18 mouse cellular contexts compared by ENCODE assay signal in genomic region chr19:25315993-25316392, GRCm38 (mm10).
DNase-seq lines count a peak whose midpoint lies in the region; ATAC-seq and TF ChIP-seq lines count a peak whose summit lies in the region.
"Had no signal": no experiment of that assay in that cellular context is flagged by ENCODE, and none has a peak within 500 bp of the region (broad histone marks: within the 10 kb centered on the region; RNA-seq: fewer than 3 reads in every experiment).

No protein-coding gene starts in this region.

- no peak overlapping the region for H3K9ac ChIP-seq in heart, embryonic 11.5 days (ENCODE audit: low read depth, low read length)
- no peak overlapping the region for H3K9ac ChIP-seq in heart, adult 2 months (ENCODE audit: low read depth, low read length)
- H3K9ac ChIP-seq in kidney, postnatal 0 days (ENCODE audit: low read depth, low read length) = no peak overlapping the region
- H3K9ac ChIP-seq: embryonic facial prominence, embryonic 15.5 days; liver, embryonic 15.5 days; stomach, embryonic 15.5 days had no signal

- intact Hi-C loops in heart, adult 2 months (cut with DNase I) = no loop called here
- intact Hi-C loops in left cerebral cortex, postnatal 25 days (cut with DNase I) = no loop called here

- peak overlapping the region; percentile 40 for H3K4me2 ChIP-seq in heart, embryonic 11.5 days
- H3K4me2 ChIP-seq in kidney, postnatal 0 days (ENCODE audit: low read length) = no peak overlapping the region
- H3K4me2 ChIP-seq: embryonic facial prominence, embryonic 15.5 days; liver, embryonic 15.5 days; stomach, embryonic 15.5 days had no signal

- H3K9me3 ChIP-seq in heart, embryonic 11.5 days (replicated peaks; ENCODE audit: control insufficient read depth, low read length) = no peaks in the 10 kb centered on the region
- H3K9me3 ChIP-seq in kidney, postnatal 0 days (replicated peaks; ENCODE audit: low read length) = no peaks in the 10 kb centered on the region
- H3K9me3 ChIP-seq: embryonic facial prominence, embryonic 15.5 days; liver, embryonic 15.5 days; midbrain, embryonic 10.5 days; stomach, embryonic 15.5 days had no signal

- no peaks in the 10 kb centered on the region for H3K36me3 ChIP-seq in heart, embryonic 11.5 days (ENCODE audit: control insufficient read depth, insufficient read depth, low read length)
- no peaks in the 10 kb centered on the region for H3K36me3 ChIP-seq in heart, adult 2 months (ENCODE audit: control insufficient read depth, insufficient read depth, low read length)
- no peaks in the 10 kb centered on the region for H3K36me3 ChIP-seq in kidney, postnatal 0 days (ENCODE audit: insufficient read depth, low read length)
- H3K36me3 ChIP-seq: embryonic facial prominence, embryonic 15.5 days; liver, embryonic 15.5 days; midbrain, embryonic 10.5 days; stomach, embryonic 15.5 days had no signal

- no peaks in the 10 kb centered on the region for H3K27me3 ChIP-seq in heart, embryonic 11.5 days (ENCODE audit: control insufficient read depth, insufficient read depth, low read length)
- H3K27me3 ChIP-seq in heart, adult 2 months (ENCODE audit: control insufficient read depth, insufficient read depth, low read length) = no peaks in the 10 kb centered on the region
- no peaks in the 10 kb centered on the region for H3K27me3 ChIP-seq in kidney, postnatal 0 days (ENCODE audit: insufficient read depth, low read length)
- H3K27me3 ChIP-seq: embryonic facial prominence, embryonic 15.5 days; liver, embryonic 15.5 days; stomach, embryonic 15.5 days had no signal

- H3K27ac ChIP-seq in heart, embryonic 11.5 days (ENCODE audit: low read depth, low read length) = 0 out of 2 replicates have a peak overlapping the region, but pooled peaks have one; percentile 41
- H3K27ac ChIP-seq in heart, adult 2 months = no peak overlapping the region
- H3K27ac ChIP-seq in kidney, postnatal 0 days = 0 out of 2 replicates have a peak overlapping the region, but pooled peaks have one; percentile 2
- H3K27ac ChIP-seq: embryonic facial prominence, embryonic 15.5 days; layer of hippocampus, adult 2 months; liver, embryonic 15.5 days; macrophage; midbrain, embryonic 10.5 days; stomach, embryonic 15.5 days had no signal

- peaks cover 32% of the 10 kb centered on the region for H3K4me1 ChIP-seq in heart, embryonic 11.5 days (ENCODE audit: control insufficient read depth, insufficient read depth, low read length)
- peaks cover 1% of the 10 kb centered on the region for H3K4me1 ChIP-seq in heart, adult 2 months (ENCODE audit: control insufficient read depth, insufficient read depth, low read length)
- no peaks in the 10 kb centered on the region for H3K4me1 ChIP-seq in kidney, postnatal 0 days (replicated peaks; ENCODE audit: insufficient read depth, low read length)
- H3K4me1 ChIP-seq: embryonic facial prominence, embryonic 15.5 days had no signal

- TF ChIP-seq EP300 in heart, adult 2 months (IDR thresholded peaks at IDR 0.05; ENCODE audit: insufficient read depth, low read depth, low read length) = no peak

- WGBS in heart, embryonic 11.5 days (ENCODE audit: insufficient replicate concordance) = 70% methylated on average over 5 of the region's 5 CpGs
- 90% methylated on average over 5 of the region's 5 CpGs for WGBS in heart, adult 2 months
- 69% methylated on average over 5 of the region's 5 CpGs for WGBS in kidney, postnatal 0 days

- no peak for TF ChIP-seq CTCF in heart, adult 2 months (IDR thresholded peaks at IDR 0.05)
- TF ChIP-seq CTCF in kidney, postnatal 0 days (IDR thresholded peaks at IDR 0.05; ENCODE audit: low read depth) = no peak

- no peak for DNase-seq in heart, adult 2 months
- DNase-seq in kidney, postnatal 0 days (ENCODE audit: low spot score) = no peak
- DNase-seq in kidney, postnatal 25 days = no peak
- peak; percentile 10 for DNase-seq in A20 (ENCODE audit: low read depth, low spot score)
- peak; percentile 45 for DNase-seq in thymus, postnatal 0 days (ENCODE audit: low spot score)
- no peak for DNase-seq in left cerebral cortex, postnatal 25 days (ENCODE audit: low spot score in 2 of 2)
- DNase-seq in urinary bladder, postnatal 36 days (ENCODE audit: low spot score in 2 of 2) = no peak
- DNase-seq: cerebellum, postnatal 36 days; kidney, adult 18-20 months; kidney, postnatal 10 days had no signal

- no peak overlapping the region for H3K4me3 ChIP-seq in heart, embryonic 11.5 days (ENCODE audit: low read depth, low read length)
- no peak overlapping the region for H3K4me3 ChIP-seq in heart, adult 2 months
- no peak overlapping the region for H3K4me3 ChIP-seq in kidney, postnatal 0 days (replicated peaks; ENCODE audit: low read depth, low read length)
- H3K4me3 ChIP-seq: embryonic facial prominence, embryonic 15.5 days; layer of hippocampus, adult 2 months; liver, embryonic 15.5 days; midbrain, embryonic 10.5 days; stomach, embryonic 15.5 days had no signal

- TF ChIP-seq POLR2A in heart, adult 2 months (IDR thresholded peaks at IDR 0.05; ENCODE audit: insufficient read depth, low read depth, low read length) = no peak

- no peak for ATAC-seq in heart, embryonic 11.5 days (replicated peaks; ENCODE audit: insufficient number of reproducible peaks, low FRiP score, low TSS enrichment)
- ATAC-seq in kidney, postnatal 0 days (replicated peaks; ENCODE audit: low FRiP score, low read depth) = no peak
- ATAC-seq: forebrain, embryonic 16.5 days had no signal

- H3K79me2 ChIP-seq in heart, adult 2 months (replicated peaks; ENCODE audit: control insufficient read depth, insufficient read depth, low read length) = no peaks in the 10 kb centered on the region

Comparison
In these comparisons a context has a peak if more than half of its experiments do, and no peak if none do; other contexts are left out.
1. DNase-seq: peak in A20 (single experiment) and thymus, postnatal 0 days (single experiment); none in heart, adult 2 months (0 of 2), kidney, postnatal 0 days (single experiment), kidney, postnatal 25 days (0 of 2), left cerebral cortex, postnatal 25 days (0 of 2) and urinary bladder, postnatal 36 days (0 of 2).